Mouse (Mus musculus) adrenal gland, postnatal 14 days (tissue): ENCODE measurements around the gene Spem1. TPM values are rescaled to one million over a fixed set of nuclear protein-coding genes. Genes with fewer than 3 reads are reported as not detected.
"Not testable (repeated sequence)": the region's sequence is repeated elsewhere in the genome, so short reads cannot be mapped to it uniquely, and the experiment has no call there.

ENCODE experiments used
- DNase-seq: peaks from one replicate; pipeline ENCODE4 v3.0.0; 2021; ENCODE audit warnings: mixed read lengths
- long read RNA-seq, 2 experiments: library from polyadenylated mRNA; stranded (forward); transcript quantifications; one replicate each; pipeline ENCODE4 v2.0.0; 2021
- total RNA-seq: library from RNA; stranded (reverse); gene quantifications from 2 replicates; pipeline ENCODE4 v1.2.3, GENCODE M21; 2021

The Spem1 gene
- total RNA-seq = 0.38 TPM in 1 of 2 replicates, not detected in the other
- long read RNA-seq, experiment 1 = 0 reads
- long read RNA-seq, experiment 2 = 0 reads

DNA sequence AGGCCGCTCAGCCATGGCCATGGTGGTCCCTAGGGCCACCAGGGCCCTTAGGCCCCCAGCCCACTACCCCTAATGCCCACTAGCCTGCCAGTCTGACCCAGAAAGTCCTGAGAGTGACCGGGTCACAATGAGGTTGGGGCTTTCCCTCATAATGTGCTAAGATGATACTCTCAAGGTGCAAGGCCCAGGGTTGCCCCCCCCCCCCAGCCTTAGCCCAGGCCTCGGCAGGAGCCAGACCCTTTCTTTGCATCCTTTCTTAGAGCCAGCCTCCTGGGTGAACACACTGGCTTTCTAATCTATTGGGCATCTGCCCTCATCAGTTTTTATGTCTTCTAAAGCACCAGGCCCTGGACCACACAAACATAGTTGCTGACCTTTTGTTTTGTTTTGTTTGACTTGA, at the start of gene Spem1:
TSS of gene Spem1 (minus strand) at position 101 of the 400 bp plus-strand sequence.
- no peak for DNase-seq

DNA sequence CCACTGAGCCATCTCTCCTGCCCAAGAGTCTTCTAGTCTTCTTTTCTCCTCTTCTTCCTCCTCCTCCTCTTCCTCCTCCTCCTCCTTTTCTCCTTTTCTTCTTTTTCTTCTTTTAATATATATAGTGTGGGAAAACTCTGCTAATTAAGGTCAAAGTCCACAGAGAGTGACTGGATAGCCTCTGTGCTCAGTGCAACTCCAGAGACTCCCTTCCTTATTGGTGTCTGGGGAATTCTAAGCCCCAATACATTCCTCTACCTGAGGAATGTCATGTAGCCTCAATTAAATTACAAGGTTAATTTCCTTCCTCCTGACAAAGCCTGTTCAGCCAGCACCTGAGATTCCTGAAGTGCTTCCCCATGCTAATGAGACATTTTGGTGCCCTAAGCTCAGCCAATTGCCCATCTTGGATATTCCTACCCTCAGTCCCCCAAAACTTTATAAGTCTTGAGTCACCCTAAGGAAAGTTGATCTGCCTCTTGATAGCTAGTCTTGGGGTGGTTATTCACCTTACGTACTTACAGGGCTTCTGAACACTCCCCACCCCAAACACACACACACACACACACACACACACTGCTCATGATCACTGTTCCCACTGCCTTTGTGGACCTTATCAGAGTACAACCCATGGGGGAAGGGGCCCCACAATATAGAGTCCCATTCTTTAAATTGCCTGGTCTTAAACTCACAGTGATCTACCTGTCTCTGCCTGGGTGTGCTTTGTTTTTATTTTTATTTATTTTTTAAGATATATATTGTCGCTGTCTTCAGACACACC, 48.5 kb upstream of the Spem1 start:
- DNase-seq = no peak

DNA sequence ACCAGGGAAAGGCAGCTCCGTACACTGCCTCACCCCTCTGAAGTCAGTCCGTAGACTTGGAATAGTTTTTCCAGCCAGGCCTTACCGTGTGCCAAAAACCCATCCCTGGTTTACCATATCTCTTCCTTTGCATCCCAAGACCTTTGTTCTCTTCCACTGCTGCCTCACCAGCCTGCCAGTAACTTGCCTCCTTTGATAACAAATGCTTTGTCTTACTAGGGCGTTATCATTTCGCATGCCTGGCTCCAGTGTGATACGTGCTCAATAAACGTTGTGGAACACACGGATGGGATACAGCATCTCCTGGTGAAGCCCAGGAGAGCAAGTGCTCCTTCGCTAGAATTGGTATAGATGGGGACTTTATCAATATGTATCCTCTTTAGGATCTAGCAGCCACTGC, 45.4 kb upstream of the Spem1 start:
- no peak for DNase-seq

- no peak for DNase-seq
These were observed 43.6 kb upstream of the Spem1 start for GRCm38 (mm10) chr11:69865561-69865960.

- DNase-seq = no peak
These were observed 42.3 kb upstream of the Spem1 start for GRCm38 (mm10) chr11:69864138-69864860.

- DNase-seq = not testable (repeated sequence)
These were observed 41.7 kb upstream of the Spem1 start for GRCm38 (mm10) chr11:69863729-69864128.

GRCm38 (mm10) chr11:69858113-69858998, 36.4 kb upstream of the Spem1 start, which contains the start of gene Tnk1:
Gene Tnk1 (minus strand): TSS chr11:69858730.
- DNase-seq = no peak

DNA sequence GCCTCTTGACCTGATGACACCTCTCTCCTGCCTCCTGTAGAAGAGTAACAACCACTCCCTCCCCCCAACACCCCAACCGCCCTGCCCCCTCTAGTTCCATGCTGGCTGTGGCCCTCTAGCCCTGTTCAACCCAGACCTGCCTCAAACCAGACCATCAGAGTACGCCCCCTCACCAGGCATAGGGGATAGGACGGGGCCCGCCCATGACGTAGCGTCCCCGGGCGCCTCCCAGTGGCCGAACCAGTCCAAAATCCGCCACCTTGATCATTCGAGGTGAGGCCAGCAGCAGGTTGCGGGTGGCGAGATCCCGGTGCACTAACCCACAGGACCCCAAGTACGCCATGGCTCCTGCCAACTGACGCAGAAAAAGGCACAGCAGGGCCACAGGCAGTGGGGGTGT, 33.4 kb upstream of the Spem1 start:
- peak; percentile 73 for DNase-seq

GRCm38 (mm10) chr11:69854680-69855079, 32.7 kb upstream of the Spem1 start:
- DNase-seq = no peak

- no peak for DNase-seq
These were observed 32.0 kb upstream of the Spem1 start for GRCm38 (mm10) chr11:69853994-69854393.

DNA sequence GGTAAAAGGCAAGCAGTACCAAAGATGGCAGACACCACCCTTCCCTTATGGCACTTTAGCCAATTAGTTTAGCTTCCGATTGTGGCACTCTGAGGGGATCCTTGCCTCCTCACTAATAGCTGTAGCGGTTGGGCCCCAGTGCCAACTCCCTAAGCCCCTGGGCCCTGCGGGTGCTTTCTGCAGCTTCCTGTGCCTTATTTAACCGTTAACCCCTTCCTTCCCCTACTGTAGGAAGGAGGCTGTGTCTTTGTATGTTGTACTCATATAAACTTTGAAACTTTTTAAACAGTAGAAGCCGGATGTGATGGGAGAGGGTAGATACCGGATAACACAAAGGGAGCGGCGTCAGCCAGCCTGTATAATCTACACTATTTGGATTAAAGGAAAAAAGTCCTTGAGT, 28.8 kb upstream of the Spem1 start:
- no peak for DNase-seq

DNA sequence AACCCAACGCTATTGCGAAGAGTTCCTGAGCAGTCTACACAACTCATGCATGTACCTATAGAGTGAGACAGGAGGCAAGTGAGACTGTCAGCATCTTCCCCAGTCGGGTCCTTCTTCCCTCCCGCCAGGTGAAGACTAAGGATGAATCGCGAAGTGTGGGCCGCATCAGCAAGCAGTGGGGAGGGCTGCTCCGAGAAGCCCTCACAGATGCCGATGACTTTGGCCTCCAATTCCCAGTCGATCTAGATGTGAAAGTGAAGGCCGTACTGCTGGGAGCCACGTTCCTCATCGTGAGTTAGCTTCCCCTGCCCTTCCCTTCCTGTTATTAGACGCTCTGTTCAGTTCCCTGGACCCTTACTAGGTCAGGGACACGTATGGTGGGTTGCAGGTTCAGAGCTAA, 27.9 kb upstream of the Spem1 start:
- no peak for DNase-seq

DNA sequence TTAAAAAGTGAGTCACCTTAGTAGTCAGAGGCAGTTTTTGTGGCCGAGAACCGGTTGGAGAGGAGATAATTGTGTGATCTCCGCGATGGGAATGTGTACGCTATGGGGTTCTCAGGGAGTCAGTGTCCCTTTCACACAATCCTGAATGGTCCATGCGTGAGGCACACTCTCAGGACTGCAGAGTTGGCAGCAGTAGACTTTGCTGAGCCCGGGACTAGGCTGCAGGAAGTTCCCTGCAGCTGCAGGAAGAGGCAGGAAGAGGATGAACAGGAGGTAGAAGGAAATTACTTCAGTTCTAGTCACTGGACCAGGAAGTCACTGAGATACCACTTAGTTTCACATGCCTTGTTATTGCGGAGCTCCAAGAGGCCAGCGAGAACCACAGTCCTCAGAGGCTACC, 27.1 kb upstream of the Spem1 start:
- no peak for DNase-seq

DNA sequence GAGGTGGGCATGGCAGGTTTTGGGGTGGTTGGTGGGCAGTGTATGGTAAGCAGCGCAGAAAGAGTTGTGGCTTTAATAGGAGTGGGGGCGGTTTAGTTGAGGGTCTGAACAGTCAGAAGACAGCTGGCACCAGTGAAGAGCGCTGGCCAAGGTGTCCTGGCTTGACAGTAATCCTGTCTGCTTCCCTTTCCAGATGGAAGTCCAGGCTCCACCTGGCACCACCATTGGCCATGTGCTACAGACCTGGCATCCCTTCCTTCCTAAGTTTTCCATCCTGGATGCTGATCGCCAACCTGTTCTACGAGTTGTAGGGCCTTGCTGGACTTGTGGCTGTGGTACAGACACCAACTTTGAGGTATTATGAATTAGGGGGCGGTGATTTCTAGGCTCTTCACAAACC, 26.0 kb upstream of the Spem1 start:
- DNase-seq = no peak

DNA sequence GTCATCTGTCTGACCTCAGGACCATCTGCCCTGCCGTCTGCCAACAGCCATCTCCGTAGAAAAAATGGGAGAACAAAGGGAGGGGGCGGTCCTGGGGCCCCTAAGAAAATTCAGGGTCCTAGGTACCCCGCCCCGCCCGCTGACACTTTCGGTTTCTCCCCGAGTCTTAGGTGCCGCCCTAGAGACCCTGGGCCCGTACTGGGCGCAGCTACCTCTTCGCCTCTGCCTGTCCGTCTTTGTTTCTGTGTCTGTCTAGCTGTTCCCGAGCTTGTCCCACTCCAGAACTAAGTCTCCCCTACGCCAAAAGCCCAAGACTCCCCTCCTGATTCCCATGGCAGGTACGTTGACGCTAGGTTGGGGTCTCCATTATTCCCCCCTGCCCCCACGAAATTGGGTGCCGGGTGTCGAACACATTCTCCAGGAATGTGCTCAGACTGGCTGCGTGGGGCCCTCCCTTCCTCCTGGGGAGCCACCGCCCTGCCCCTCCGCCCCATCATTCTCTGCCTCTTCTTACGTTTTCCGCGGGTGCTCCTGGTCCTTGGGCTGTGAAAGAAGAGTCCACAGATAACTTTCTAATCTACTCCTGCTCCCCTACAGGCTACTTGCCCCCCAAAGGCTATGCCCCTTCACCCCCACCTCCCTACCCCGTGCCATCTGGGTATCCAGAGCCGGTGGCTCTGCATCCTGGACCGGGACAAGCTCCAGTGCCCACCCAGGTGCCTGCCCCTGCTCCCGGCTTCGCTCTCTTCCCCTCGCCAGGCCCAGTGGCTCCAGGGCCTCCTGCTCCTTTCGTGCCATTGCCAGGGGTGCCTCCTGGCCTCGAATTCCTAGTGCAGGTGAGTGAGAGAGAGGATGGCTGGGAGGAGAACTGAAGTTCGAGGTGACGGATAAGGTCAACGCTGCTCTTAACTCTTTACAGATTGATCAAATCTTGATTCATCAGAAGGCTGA, 25.0 kb upstream of the Spem1 start:
- no peak for DNase-seq

GRCm38 (mm10) chr11:69846198-69846680, 24.3 kb upstream of the Spem1 start, which contains the start of gene Plscr3:
Gene Plscr3 (plus strand): TSS chr11:69846376.
- DNase-seq = peak; percentile 96

DNA sequence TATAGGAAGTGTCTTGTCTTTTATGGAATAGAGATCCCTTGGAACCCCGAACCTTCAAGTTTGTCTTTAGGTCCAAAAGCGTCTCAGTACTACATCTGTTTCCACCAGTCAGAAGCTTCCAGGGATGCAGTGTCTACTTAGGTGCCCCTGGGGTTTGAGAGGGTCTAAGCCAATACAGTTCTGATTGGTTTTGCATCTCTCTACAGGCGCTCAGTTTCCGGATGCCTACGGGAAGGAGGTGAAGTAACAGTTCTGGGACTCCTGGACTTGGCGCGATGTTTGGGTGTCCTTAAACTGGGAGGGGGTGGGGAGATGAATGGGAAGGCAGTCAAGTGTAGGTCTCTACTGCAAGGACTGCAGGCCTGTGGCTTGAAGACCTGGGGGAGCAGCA, 16.7 kb upstream of the Spem1 start:
- peak; percentile 38 for DNase-seq

- DNase-seq = peak; percentile 96
These were observed 16.2 kb upstream of the Spem1 start, which contains the start of gene Tmem256 for GRCm38 (mm10) chr11:69837952-69838713. Gene Tmem256 (plus strand): TSS chr11:69838514.

DNA sequence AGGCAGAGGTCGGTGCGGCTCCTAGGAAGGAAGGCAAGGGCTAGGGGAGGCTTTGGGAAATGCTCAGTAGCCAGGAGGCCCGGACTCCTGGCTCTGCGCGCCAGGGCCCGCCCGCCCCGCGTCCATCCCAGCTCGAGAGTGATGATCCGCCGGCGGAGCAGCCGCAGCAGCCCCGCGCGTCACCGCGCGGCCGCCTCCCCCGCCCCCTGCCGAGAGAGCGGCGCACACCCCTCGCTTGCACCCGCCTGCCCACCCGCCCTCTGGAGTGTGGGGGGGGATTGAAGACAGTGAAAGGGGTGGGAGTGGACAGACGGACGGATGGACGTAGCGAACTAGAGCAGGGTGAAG, 15.6 kb upstream of the Spem1 start, which contains the start of gene Nlgn2:
TSS of gene Nlgn2 (minus strand) at position 181 of the 348 bp plus-strand sequence.
- peak; percentile 86 for DNase-seq
